Comparison of ENCODE assay signal across 8 mouse cellular contexts in the genomic region with DNA sequence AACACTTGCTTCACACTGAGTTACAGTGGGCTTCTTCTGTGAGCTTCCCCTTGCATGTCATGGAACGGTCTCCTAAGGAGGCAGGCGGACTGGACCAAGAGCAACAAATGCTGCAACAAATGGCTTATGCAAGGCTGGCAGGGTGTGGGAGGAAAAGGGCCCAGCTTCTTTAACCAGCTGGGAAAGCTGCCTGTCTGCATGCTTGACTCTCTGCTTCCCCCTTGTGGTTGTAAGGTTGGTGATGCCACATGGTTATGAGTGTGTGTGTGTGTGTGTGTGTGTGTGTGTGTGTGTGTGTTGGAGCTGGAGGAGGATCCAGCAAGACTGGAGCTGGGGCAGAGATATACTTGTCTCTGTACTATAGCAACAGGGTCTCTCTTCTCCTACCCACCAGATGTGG. TPM values are rescaled to one million over a fixed set of nuclear protein-coding genes. Genes with fewer than 3 reads are reported as not detected.
DNase-seq lines count a peak whose midpoint lies in the region; ATAC-seq and TF ChIP-seq lines count a peak whose summit lies in the region.

No protein-coding gene starts in this region.

- no peaks in the 10 kb centered on the region for H3K36me3 ChIP-seq in forebrain, embryonic 14.5 days (ENCODE audit: control insufficient read depth, insufficient read depth, low read length)

- H3K27ac ChIP-seq in forebrain, embryonic 14.5 days (ENCODE audit: low read depth, low read length), result no peak overlapping the region
- H3K27ac ChIP-seq in layer of hippocampus, adult 2 months, result peak overlapping the region; percentile 51; the same call in 1 of the 2 replicates

- no peak overlapping the region for H3K4me3 ChIP-seq in forebrain, embryonic 14.5 days (ENCODE audit: low read depth, low read length)
- H3K4me3 ChIP-seq in layer of hippocampus, adult 2 months, result no peak overlapping the region

- H3K27me3 ChIP-seq in forebrain, embryonic 14.5 days (replicated peaks; ENCODE audit: control insufficient read depth, insufficient read depth, low read length), result no peaks in the 10 kb centered on the region

- peak; percentile 53 for DNase-seq in MEL-GATA-1-ER (ENCODE audit: extremely low read depth, low read depth)
- DNase-seq in c-Kit-positive CD71-positive TER-119-negative erythroid progenitor cells, embryonic 14.5 days (ENCODE audit: low read depth), result peak; percentile 45
- peak; percentile 89 for DNase-seq in forebrain, embryonic 14.5 days (ENCODE audit: low spot score)
- DNase-seq in heart, postnatal 10 days, result peak; percentile 92 to 96
- DNase-seq in layer of hippocampus, adult 2 months (ENCODE audit: low spot score in 2 of 2), result peak; percentile 84
- DNase-seq in lung, adult 18-20 months, result peak; percentile 80 to 87
- DNase-seq in right cerebral cortex, adult 18-20 months, result peak; percentile 84
- peak; percentile 69 for DNase-seq in urinary bladder, postnatal 25 days (ENCODE audit: low spot score)

- H3K4me2 ChIP-seq in forebrain, embryonic 14.5 days (ENCODE audit: low read length), result no peak overlapping the region

- TF ChIP-seq CTCF in layer of hippocampus, adult 2 months (conservative IDR thresholded peaks at IDR 0.05), result peak; percentile 78

- peak; percentile 40; the same call in 1 of the 2 replicates for ATAC-seq in forebrain, embryonic 14.5 days

- intact Hi-C loops in heart, postnatal 10 days (cut with DNase I), result loop anchor here (1.0 to 2.0 kb wide), 2 partner anchors 27 to 57 kb away; no protein-coding TSS in a partner anchor

- H3K9me3 ChIP-seq in forebrain, embryonic 14.5 days (replicated peaks; ENCODE audit: control insufficient read depth, low read length), result no peaks in the 10 kb centered on the region

- WGBS in forebrain, embryonic 14.5 days, result 35% methylated on average over 2 of the region's 2 CpGs

- H3K9ac ChIP-seq in forebrain, embryonic 14.5 days (ENCODE audit: low read length), result no peak overlapping the region

- H3K4me1 ChIP-seq in forebrain, embryonic 14.5 days (ENCODE audit: control insufficient read depth, insufficient read depth, low read length), result no peaks in the 10 kb centered on the region

RNA-seq across cellular contexts. Expression of gene Tns4, which starts 23.1 kb away (rescaled TPM):
- polyA plus RNA-seq in forebrain, embryonic 14.5 days (2014; fragmentation: Nextera tagmentation; extraction: Ambion mirVana), result 0.08 TPM in 1 of 2 replicates, not detected in the other
- total RNA-seq in heart, postnatal 10 days (2021), result under 1 TPM; 0.12 TPM
- not detected for total RNA-seq in layer of hippocampus, adult 2 months (2021)

RNA-seq across cellular contexts. Expression of gene Igfbp4, which starts 24.9 kb away (rescaled TPM):
- 125 and 139 TPM in 2 replicates for polyA plus RNA-seq in forebrain, embryonic 14.5 days (2014; fragmentation: Nextera tagmentation; extraction: Ambion mirVana)
- 100 to 1,000 TPM; 192 to 218 TPM for total RNA-seq in heart, postnatal 10 days (2021)
- total RNA-seq in layer of hippocampus, adult 2 months (2021), result 10 to 100 TPM; 69.4 to 71.9 TPM

RNA-seq across cellular contexts. Expression of gene Top2a, which starts 42.0 kb away (rescaled TPM):
- 135 and 150 TPM in 2 replicates for polyA plus RNA-seq in forebrain, embryonic 14.5 days (2014; fragmentation: Nextera tagmentation; extraction: Ambion mirVana)
- total RNA-seq in heart, postnatal 10 days (2021), result 10 to 100 TPM; 53.3 to 57.0 TPM
- 1 to 10 TPM; 1.7 to 3.0 TPM for total RNA-seq in layer of hippocampus, adult 2 months (2021)

Comparison
In these comparisons a context has a peak if more than half of its experiments do, and no peak if none do; other contexts are left out.
1. RNA of gene Top2a, which starts 42.0 kb away (total RNA-seq): 53.3 to 57.0 TPM in heart, postnatal 10 days; 1.7 to 3.0 TPM in layer of hippocampus, adult 2 months; every median in the first group is over 10 times any median in the second.
2. Peak in every context shown above with its lines, with median percentiles within 50 percentile points of each other: DNase-seq.